10 mouse cellular contexts compared by ENCODE assay signal in the genomic region with DNA sequence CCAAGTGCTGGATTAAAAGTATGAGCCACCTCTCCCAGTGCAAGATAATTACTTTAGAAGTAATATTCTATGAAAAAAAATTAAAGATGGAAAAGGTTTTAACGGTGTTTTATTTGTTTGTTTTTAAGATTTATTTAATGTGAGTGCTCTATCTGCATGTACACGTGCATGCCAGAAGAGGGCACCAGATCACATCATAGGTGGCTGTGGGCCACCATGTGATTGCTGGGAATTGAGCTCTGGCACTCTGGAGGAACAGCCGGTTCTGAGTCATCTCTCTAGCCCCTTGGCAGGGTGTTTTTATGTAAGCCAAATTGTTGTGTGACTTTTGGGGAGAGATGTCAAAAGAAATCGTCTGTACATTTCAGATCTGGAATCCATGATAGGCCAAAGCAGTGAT. TPM values are rescaled to one million over a fixed set of nuclear protein-coding genes. Genes with fewer than 3 reads are reported as not detected.
A peak's percentile ranks its signal among the peaks of the same experiment; 100 is the strongest.
DNase-seq lines count a peak whose midpoint lies in the region; ATAC-seq lines count a peak whose summit lies in the region.
"Had no signal": no experiment of that assay in that cellular context is flagged by ENCODE, and none has a peak within 500 bp of the region (broad histone marks: within the 10 kb centered on the region; RNA-seq: fewer than 3 reads in every experiment).

No protein-coding gene starts in this region.

- no peaks in the 10 kb centered on the region for H3K36me3 ChIP-seq in hindbrain, embryonic 10.5 days
- H3K36me3 ChIP-seq: neural tube, embryonic 13.5 days had no signal

- no peaks in the 10 kb centered on the region for H3K27me3 ChIP-seq in hindbrain, embryonic 10.5 days (ENCODE audit: insufficient read depth, poor library complexity, severe bottlenecking)
- H3K27me3 ChIP-seq: neural tube, embryonic 13.5 days had no signal

- no peaks in the 10 kb centered on the region for H3K4me1 ChIP-seq in hindbrain, embryonic 10.5 days (replicated peaks)
- H3K4me1 ChIP-seq: neural tube, embryonic 13.5 days had no signal

- no peaks in the 10 kb centered on the region for H3K9me3 ChIP-seq in hindbrain, embryonic 10.5 days

- peak; percentile 14 to 31 for DNase-seq in adrenal gland, adult 18-20 months (ENCODE audit: low spot score in 2 of 2)
- DNase-seq in adrenal gland, adult 8-10 months, result no peak
- peak; percentile 43 for DNase-seq in 3134 (ENCODE audit: extremely low read depth, insufficient read length, low spot score)
- peak; percentile 51 for DNase-seq in thymus, postnatal 14 days
- DNase-seq in hindbrain, embryonic 10.5 days (ENCODE audit: low spot score), result no peak
- no peak for DNase-seq in gastrocnemius, postnatal 4 days (ENCODE audit: low spot score in 2 of 2)

- H3K27ac ChIP-seq in hindbrain, embryonic 10.5 days, result no peak overlapping the region
- H3K27ac ChIP-seq: neural tube, embryonic 13.5 days had no signal

- peak; percentile 46 for ATAC-seq in activated CD4-positive, CD25-positive, alpha-beta regulatory T cell, adult 4 months
- ATAC-seq in inflammation-experienced regulatory T-cells, adult 6 months, result peak; percentile 64

- WGBS in hindbrain, embryonic 10.5 days, result 33% methylated on average over 4 of the region's 4 CpGs

- H3K4me3 ChIP-seq in hindbrain, embryonic 10.5 days, result no peak overlapping the region
- H3K4me3 ChIP-seq: neural tube, embryonic 13.5 days had no signal

RNA-seq across cellular contexts. Expression of a gene that starts 36.6 kb away (rescaled TPM):
- 100 to 1,000 TPM; 307 to 605 TPM for total RNA-seq in adrenal gland, adult 18-20 months (2021)
- total RNA-seq in adrenal gland, adult 8-10 months (2022), result 100 to 1,000 TPM; 240 to 766 (median 475) TPM
- polyA plus RNA-seq in activated CD4-positive, CD25-positive, alpha-beta regulatory T cell, adult 4 months (2017; shearing (Covaris generic)), result 100 to 1,000 TPM; 287 to 330 TPM
- polyA plus RNA-seq in inflammation-experienced regulatory T-cells, adult 6 months (2017; shearing (Covaris generic)), result 100 to 1,000 TPM; 249 to 347 (median 317) TPM
- polyA plus RNA-seq in hindbrain, embryonic 10.5 days (2016; fragmentation: Nextera tagmentation; extraction: Ambion mirVana), result 490 and 579 TPM in 2 replicates
- total RNA-seq in gastrocnemius, postnatal 4 days (2021), result 10 to 100 TPM; 75.6 to 81.5 TPM

RNA-seq across cellular contexts. Expression of a gene that starts 55.4 kb away (rescaled TPM):
- total RNA-seq in adrenal gland, adult 18-20 months (2021), result not detected
- total RNA-seq in adrenal gland, adult 8-10 months (2022), result not detected
- under 1 TPM in 1 of 2 experiments, not detected in 1; 0.36 TPM for polyA plus RNA-seq in activated CD4-positive, CD25-positive, alpha-beta regulatory T cell, adult 4 months (2017; shearing (Covaris generic))
- not detected for polyA plus RNA-seq in inflammation-experienced regulatory T-cells, adult 6 months (2017; shearing (Covaris generic))
- polyA plus RNA-seq in hindbrain, embryonic 10.5 days (2016; fragmentation: Nextera tagmentation; extraction: Ambion mirVana), result 0.13 and 0.45 TPM in 2 replicates
- total RNA-seq in gastrocnemius, postnatal 4 days (2021), result not detected
- total RNA-seq: heart, postnatal 36 days had no signal

Comparison
In these comparisons a context has a peak if more than half of its experiments do, and no peak if none do; other contexts are left out.
1. DNase-seq: peak in adrenal gland, adult 18-20 months (2 of 2), 3134 (single experiment) and thymus, postnatal 14 days (single experiment); none in adrenal gland, adult 8-10 months (single experiment), hindbrain, embryonic 10.5 days (single experiment) and gastrocnemius, postnatal 4 days (0 of 2).